Mouse (Mus musculus): ENCODE results near the gene Olfr33.

Gene Olfr33

DNA sequence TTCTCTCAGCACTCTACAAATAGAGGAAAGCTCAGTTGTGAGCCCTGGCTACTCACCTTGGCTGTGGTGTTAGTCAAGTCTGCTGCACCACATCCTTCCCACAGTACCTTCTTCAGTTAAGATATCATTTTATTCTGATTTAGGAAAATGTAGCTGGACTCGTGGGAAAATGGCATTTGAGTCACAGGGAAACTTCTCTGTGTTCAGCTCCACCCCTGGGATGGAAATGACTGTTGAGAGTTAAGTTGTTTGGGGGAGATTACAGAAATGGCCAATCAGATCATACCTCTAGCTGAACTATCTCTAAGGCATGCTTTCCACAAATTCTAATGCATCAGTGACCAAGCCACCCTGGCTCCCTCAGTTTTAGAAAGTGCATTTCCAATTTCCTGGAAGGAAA is at the start of gene Olfr33:
Gene Olfr33, minus strand, starts transcription at position 101 of the 400 bp plus-strand sequence.
- DNase-seq (ENCODE audit: low spot score): no peak

DNA sequence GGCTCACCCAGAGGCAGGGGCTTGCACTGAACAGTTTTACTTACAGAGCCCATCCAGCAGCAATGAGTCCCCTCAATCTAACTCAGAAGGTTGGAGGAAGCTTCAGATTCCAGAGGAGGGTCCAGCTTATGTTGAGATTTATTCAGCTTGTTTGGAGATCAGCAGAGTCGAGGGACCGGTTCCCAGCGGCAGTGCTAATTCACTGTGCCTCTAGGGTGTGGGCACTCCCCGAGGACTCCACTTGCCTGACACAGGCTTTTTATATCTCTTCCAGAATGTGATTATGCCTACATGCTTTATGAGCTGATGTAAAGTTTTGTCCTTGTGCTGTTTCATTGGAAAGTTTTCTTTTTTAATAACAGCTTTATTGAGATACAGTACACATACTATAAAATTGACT is 40.4 kb upstream of the Olfr33 start, which contains the start of the genes Olfr560 and Olfr78:
Gene Olfr560, minus strand, starts transcription at position 101 of the 400 bp plus-strand sequence.
Gene Olfr78, minus strand, starts transcription at position 206 of the 400 bp plus-strand sequence.
- DNase-seq (ENCODE audit: low spot score): no peak

- DNase-seq (ENCODE audit: low spot score): peak; percentile 11
Measured at GRCm38 (mm10) chr7:102752086-102752485, 33.2 kb upstream of the Olfr33 start.

DNA sequence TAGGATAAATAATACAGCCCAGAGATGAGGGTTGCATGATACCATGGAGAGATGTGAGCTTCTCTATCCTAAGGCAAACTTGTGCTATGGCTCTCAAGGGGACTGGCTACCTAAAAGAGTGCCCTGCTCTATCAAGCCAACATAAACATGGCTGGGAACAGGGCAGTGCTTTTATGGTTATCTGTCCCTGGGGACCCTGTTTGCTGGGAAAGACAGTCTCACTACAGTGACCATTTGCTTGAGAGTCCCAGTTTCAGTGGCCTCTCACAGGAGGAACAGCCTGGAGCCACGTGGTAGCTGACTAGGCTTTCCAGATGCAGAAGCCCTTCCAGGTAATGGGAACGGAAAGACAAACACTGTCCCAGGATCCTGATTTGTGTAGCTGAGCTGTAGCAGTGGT is 18.8 kb upstream of the Olfr33 start:
- DNase-seq (ENCODE audit: low spot score): no peak

DNA sequence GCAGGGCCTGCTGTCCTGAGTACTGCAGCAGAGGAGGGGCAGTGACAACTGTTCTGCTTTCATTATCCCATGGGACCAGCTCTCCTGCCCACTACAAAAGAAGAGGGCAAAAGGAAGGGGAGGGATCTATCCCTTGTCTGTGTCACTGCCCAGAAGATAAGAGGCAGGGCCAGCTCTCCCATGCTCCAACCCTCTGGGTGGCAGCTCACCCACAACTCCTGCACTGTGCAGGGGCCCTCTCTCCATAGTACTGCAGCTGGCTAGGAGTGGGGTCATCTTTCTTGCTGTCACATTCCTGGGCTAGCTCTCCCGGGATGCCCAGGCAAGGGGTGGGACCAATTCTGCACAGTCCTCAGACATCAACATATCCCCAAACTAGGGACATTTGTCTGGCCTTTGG is 14.9 kb upstream of the Olfr33 start:
- no peak for DNase-seq (ENCODE audit: low spot score)

GRCm38 (mm10) chr7:102727391-102727790 is 8.5 kb upstream of the Olfr33 start, which contains the start of gene Olfr559:
TSS of gene Olfr559 (minus strand) at chr7:102727491.
- no peak for DNase-seq (ENCODE audit: low spot score)

DNA sequence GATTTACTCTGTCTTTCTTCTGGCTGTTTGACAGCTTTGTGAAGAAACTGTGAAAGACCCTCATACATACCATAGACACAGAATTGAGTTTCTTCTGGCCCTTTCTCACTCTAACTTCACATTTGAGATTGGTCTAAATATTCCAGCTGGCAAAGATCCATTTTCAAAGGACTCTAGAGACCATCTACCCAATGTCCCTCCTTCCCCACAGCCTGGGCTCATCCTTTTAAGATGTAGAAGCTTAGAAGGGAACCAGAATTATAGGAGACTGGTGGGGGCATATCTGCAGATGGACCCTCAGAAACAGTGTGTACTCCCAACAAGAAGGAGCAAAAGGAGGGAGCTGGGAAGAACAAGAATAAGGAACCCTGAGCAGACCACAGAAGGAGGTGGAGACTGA is 17.0 kb downstream of the Olfr33 start, which contains the start of gene Olfr558:
Gene Olfr558, plus strand, starts transcription at position 301 of the 400 bp plus-strand sequence.
- no peak for DNase-seq (ENCODE audit: low spot score)

GRCm38 (mm10) chr7:102698461-102698860 is 20.4 kb downstream of the Olfr33 start:
- DNase-seq (ENCODE audit: low spot score): no peak

- DNase-seq (ENCODE audit: low spot score): peak; percentile 46
Measured at GRCm38 (mm10) chr7:102695358-102696125, 23.3 kb downstream of the Olfr33 start, which contains the start of gene Olfr557. TSS of gene Olfr557 (plus strand) at chr7:102695910.

GRCm38 (mm10) chr7:102686944-102687501 is 31.8 kb downstream of the Olfr33 start, which contains the start of gene Trim68:
TSS of gene Trim68 (minus strand) at chr7:102687327.
- peak; percentile 85 for DNase-seq (ENCODE audit: low spot score)

DNA sequence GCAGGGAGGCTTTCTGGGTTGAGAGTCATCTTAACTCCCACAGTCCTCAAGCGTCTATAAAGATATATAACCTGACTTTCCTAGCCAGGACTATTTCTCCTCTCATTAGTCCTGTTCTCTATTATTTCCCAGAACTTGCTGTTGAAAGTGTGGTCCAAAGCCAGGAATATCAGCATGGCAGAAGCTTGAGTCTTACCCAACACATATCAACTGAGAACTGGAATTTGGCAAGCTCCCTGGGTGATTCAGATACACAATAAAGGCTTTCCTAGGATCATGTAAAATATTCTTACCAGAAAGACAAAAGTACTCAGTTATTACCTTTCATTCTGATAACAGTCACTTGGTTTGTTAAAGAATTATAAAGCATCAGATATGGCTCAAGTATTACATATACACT is 37.0 kb downstream of the Olfr33 start:
- no peak for DNase-seq (ENCODE audit: low spot score)

DNA sequence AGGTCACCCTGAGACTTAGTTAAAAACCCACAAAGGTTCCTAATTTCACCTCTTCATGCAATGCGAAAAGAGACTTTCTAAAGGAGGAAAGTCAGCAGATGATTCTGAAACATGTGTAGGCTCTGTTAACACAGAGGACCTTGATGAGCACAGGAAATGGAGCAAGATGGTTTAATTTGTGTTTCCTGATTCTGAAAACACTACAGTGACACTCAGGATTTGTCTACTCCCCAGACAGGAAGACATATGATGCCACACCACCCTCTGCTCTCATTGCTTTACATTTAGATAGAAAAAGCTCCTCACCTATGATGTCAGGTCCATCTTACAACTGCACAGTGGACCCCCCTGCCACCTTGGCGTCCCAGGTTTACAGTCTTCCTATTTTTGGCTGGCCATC is 42.6 kb downstream of the Olfr33 start:
- DNase-seq (ENCODE audit: low spot score): no peak

- no peak for DNase-seq (ENCODE audit: low spot score)
Measured at GRCm38 (mm10) chr7:102665378-102665777, 53.5 kb downstream of the Olfr33 start.

DNA sequence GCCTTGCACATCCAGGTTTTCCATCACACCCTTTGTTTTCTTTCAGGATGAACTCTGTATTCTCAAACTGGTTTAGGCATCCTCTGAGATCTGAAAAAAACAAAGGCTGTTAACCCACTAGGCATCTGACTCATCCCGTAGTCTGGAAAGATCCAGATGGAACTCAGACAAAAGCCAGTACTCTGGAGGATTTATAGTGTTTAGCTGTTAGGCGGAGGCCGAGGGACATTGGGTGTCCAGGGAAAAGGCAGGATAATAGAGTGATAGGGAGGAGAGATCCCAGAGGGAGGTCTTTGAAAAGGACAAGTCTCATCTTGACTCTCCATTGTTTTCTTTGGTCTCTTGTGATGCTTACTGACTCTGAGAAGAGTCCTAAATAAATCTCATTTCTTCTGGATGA is 54.3 kb downstream of the Olfr33 start, which contains the start of gene Olfr556:
Gene Olfr556, plus strand, starts transcription at position 301 of the 400 bp plus-strand sequence.
- DNase-seq (ENCODE audit: low spot score): no peak
